Mouse (Mus musculus): ENCODE measurements around the gene Ccdc32. TPM values are rescaled to one million over a fixed set of nuclear protein-coding genes. Genes with fewer than 3 reads are reported as not detected.

Gene Ccdc32
- 19.9 and 22.0 TPM in 2 replicates for polyA plus RNA-seq (2014; fragmentation: Nextera tagmentation; extraction: Ambion mirVana)

- Histone ChIP-seq H3K27me3 (ENCODE audit: control insufficient read depth, insufficient read depth, low read length) (no peaks in the 10 kb centered on the region), H3K4me3 (ENCODE audit: low read length) (peak within 1 kb of the TSS; percentile 81), H3K36me3 (ENCODE audit: control insufficient read depth, insufficient read depth, low read length) (peaks cover 10% of the 10 kb centered on the region; the same call in 1 of the 2 replicates), H3K9ac (ENCODE audit: low read depth, low read length) (peak within 1 kb of the TSS; percentile 73), H3K9me3 (ENCODE audit: control insufficient read depth, low read length) (no peaks in the 10 kb centered on the region), H3K4me2 (replicated peaks; ENCODE audit: low read depth, low read length) (peak within 1 kb of the TSS; percentile 84), H3K27ac (ENCODE audit: low read depth, low read length) (0 out of 2 replicates have a peak within 1 kb of the TSS, but pooled peaks have one; percentile 24), H3K4me1 (ENCODE audit: control insufficient read depth, insufficient read depth, low read length) (peaks cover 7% of the 10 kb centered on the region)
- ATAC-seq (ENCODE audit: low FRiP score, low TSS enrichment) = peak; percentile 94
- WGBS = under 1% methylated on average over 28 of the region's 28 CpGs
Measured at GRCm38 (mm10) chr2:119028941-119029551, at the start of gene Ccdc32. Ccdc32 (minus strand) TSS chr2:119029393.

GRCm38 (mm10) chr2:119072397-119072796 lies 43.2 kb upstream of the Ccdc32 start:
- H3K9ac ChIP-seq (ENCODE audit: low read depth, low read length) = no peak overlapping the region
- peaks cover 34% of the 10 kb centered on the region for H3K36me3 ChIP-seq (ENCODE audit: control insufficient read depth, insufficient read depth, low read length)

GRCm38 (mm10) chr2:119060139-119060538 lies 30.9 kb upstream of the Ccdc32 start:
- Histone ChIP-seq H3K27ac (ENCODE audit: low read depth, low read length) (no peak overlapping the region), H3K9ac (ENCODE audit: low read depth, low read length) (no peak overlapping the region), H3K4me1 (ENCODE audit: control insufficient read depth, insufficient read depth, low read length) (no peaks in the 10 kb centered on the region), H3K9me3 (ENCODE audit: control insufficient read depth, low read length) (no peaks in the 10 kb centered on the region), H3K27me3 (ENCODE audit: control insufficient read depth, insufficient read depth, low read length) (no peaks in the 10 kb centered on the region), H3K36me3 (ENCODE audit: control insufficient read depth, insufficient read depth, low read length) (peaks cover 34% of the 10 kb centered on the region), H3K4me3 (ENCODE audit: low read length) (no peak overlapping the region), H3K4me2 (replicated peaks; ENCODE audit: low read depth, low read length) (no peak overlapping the region)
- ATAC-seq (ENCODE audit: low FRiP score, low TSS enrichment) = no peak
- WGBS = 96% methylated on average over 2 of the region's 2 CpGs

More at GRCm38 (mm10) chr2:119072397-119072796, 43.2 kb upstream of the Ccdc32 start:
- no peak for ATAC-seq (ENCODE audit: low FRiP score, low TSS enrichment)
- H3K27me3 ChIP-seq (ENCODE audit: control insufficient read depth, insufficient read depth, low read length) = no peaks in the 10 kb centered on the region
- no peak overlapping the region for H3K4me2 ChIP-seq (replicated peaks; ENCODE audit: low read depth, low read length)
- no peak overlapping the region for H3K27ac ChIP-seq (ENCODE audit: low read depth, low read length)
- 92% methylated on average over 4 of the region's 4 CpGs for WGBS
- H3K4me1 ChIP-seq (ENCODE audit: control insufficient read depth, insufficient read depth, low read length) = no peaks in the 10 kb centered on the region
- H3K9me3 ChIP-seq (ENCODE audit: control insufficient read depth, low read length) = no peaks in the 10 kb centered on the region
- H3K4me3 ChIP-seq (ENCODE audit: low read length) = no peak overlapping the region

GRCm38 (mm10) chr2:119050132-119050650 lies 21.0 kb upstream of the Ccdc32 start:
- Histone ChIP-seq H3K9me3 (ENCODE audit: control insufficient read depth, low read length) (no peaks in the 10 kb centered on the region), H3K4me2 (replicated peaks; ENCODE audit: low read depth, low read length) (no peak overlapping the region), H3K4me1 (ENCODE audit: control insufficient read depth, insufficient read depth, low read length) (peaks cover 4% of the 10 kb centered on the region; the same call in 1 of the 2 replicates), H3K27me3 (ENCODE audit: control insufficient read depth, insufficient read depth, low read length) (no peaks in the 10 kb centered on the region), H3K27ac (ENCODE audit: low read depth, low read length) (no peak overlapping the region), H3K4me3 (ENCODE audit: low read length) (no peak overlapping the region), H3K9ac (ENCODE audit: low read depth, low read length) (no peak overlapping the region), H3K36me3 (ENCODE audit: control insufficient read depth, insufficient read depth, low read length) (no peaks in the 10 kb centered on the region)
- ATAC-seq (ENCODE audit: low FRiP score, low TSS enrichment) = no peak
- whole genome bisulfite sequencing = 91% methylated on average over 4 of the region's 4 CpGs

DNA sequence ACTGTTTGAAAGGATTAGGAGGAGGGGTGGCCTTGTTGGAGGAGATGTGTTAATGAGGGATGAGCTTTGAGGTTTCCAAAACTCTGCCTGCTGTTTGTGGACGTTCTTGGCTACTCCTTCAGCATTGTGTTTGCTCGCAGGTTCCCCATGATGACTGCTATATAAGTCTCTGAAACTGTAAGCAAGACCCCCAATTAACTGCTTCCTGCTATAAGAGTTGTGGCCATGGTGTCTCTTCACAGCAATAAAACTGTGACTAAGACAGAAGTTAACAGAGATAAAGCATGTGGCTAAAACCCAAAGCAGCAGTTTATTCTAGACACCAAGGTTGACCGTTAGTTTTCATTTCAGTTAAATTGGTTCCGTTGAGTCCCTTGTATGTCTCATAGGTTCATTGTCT lies 18.7 kb upstream of the Ccdc32 start:
- peaks cover 4% of the 10 kb centered on the region; the same call in 1 of the 2 replicates for H3K4me1 ChIP-seq (ENCODE audit: control insufficient read depth, insufficient read depth, low read length)
- no peaks in the 10 kb centered on the region for H3K9me3 ChIP-seq (ENCODE audit: control insufficient read depth, low read length)
- no peaks in the 10 kb centered on the region for H3K36me3 ChIP-seq (ENCODE audit: control insufficient read depth, insufficient read depth, low read length)
- H3K4me2 ChIP-seq (replicated peaks; ENCODE audit: low read depth, low read length) = peak overlapping the region; percentile 57
- H3K27ac ChIP-seq (ENCODE audit: low read depth, low read length) = no peak overlapping the region; the same call in 1 of the 2 replicates
- ATAC-seq (ENCODE audit: low FRiP score, low TSS enrichment) = no peak
- peak overlapping the region; percentile 89 for H3K4me3 ChIP-seq (ENCODE audit: low read length)
- no peaks in the 10 kb centered on the region for H3K27me3 ChIP-seq (ENCODE audit: control insufficient read depth, insufficient read depth, low read length)
- 13% methylated on average over 4 of the region's 4 CpGs for WGBS
- peak overlapping the region; percentile 69 for H3K9ac ChIP-seq (ENCODE audit: low read depth, low read length)

GRCm38 (mm10) chr2:119046649-119047611 lies 17.7 kb upstream of the Ccdc32 start, which contains the start of gene Knl1:
Knl1 (plus strand) TSS chr2:119047119.
- under 1% methylated on average over 76 of the region's 77 CpGs for WGBS
- ATAC-seq (ENCODE audit: low FRiP score, low TSS enrichment) = peak; percentile 96
- H3K9ac ChIP-seq (ENCODE audit: low read depth, low read length) = peak within 1 kb of the TSS; percentile 69

DNA sequence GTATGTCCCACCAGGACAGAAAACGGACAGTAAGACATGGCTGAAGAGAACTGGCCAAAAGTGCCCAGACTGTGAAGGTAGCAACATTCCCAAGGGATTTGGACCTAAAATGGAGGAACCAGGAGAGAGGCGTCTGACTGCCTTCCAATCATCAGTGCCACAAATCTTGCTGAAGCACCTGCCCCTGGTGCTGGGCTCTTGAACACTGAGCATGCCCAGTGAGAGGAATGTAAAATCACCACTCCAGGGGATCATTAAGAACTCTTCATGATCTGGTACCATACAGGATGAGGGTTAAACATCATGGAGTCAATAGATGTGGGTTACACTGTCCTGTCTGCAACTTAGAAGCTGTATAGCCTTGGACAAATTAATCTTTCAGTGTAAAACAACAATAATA lies 16.0 kb upstream of the Ccdc32 start:
- H3K27me3 ChIP-seq (ENCODE audit: control insufficient read depth, insufficient read depth, low read length) = no peaks in the 10 kb centered on the region
- no peak overlapping the region for H3K27ac ChIP-seq (ENCODE audit: low read depth, low read length)
- WGBS = 71% methylated on average over 2 of the region's 2 CpGs
- no peak overlapping the region for H3K4me3 ChIP-seq (ENCODE audit: low read length)
- H3K4me2 ChIP-seq (replicated peaks; ENCODE audit: low read depth, low read length) = no peak overlapping the region
- no peak for ATAC-seq (ENCODE audit: low FRiP score, low TSS enrichment)
- no peaks in the 10 kb centered on the region for H3K9me3 ChIP-seq (ENCODE audit: control insufficient read depth, low read length)
- peaks cover 4% of the 10 kb centered on the region; the same call in 1 of the 2 replicates for H3K4me1 ChIP-seq (ENCODE audit: control insufficient read depth, insufficient read depth, low read length)
- H3K36me3 ChIP-seq (ENCODE audit: control insufficient read depth, insufficient read depth, low read length) = peaks cover 6% of the 10 kb centered on the region; the same call in 1 of the 2 replicates
- H3K9ac ChIP-seq (ENCODE audit: low read depth, low read length) = no peak overlapping the region

More at GRCm38 (mm10) chr2:119046649-119047611, 17.7 kb upstream of the Ccdc32 start, which contains the start of gene Knl1:
- H3K27me3 ChIP-seq (ENCODE audit: control insufficient read depth, insufficient read depth, low read length) = no peaks in the 10 kb centered on the region
- no peaks in the 10 kb centered on the region for H3K36me3 ChIP-seq (ENCODE audit: control insufficient read depth, insufficient read depth, low read length)
- H3K27ac ChIP-seq (ENCODE audit: low read depth, low read length) = peak within 1 kb of the TSS; percentile 96
- H3K4me3 ChIP-seq (ENCODE audit: low read length) = peak within 1 kb of the TSS; percentile 89
- H3K9me3 ChIP-seq (ENCODE audit: control insufficient read depth, low read length) = no peaks in the 10 kb centered on the region
- peak within 1 kb of the TSS; percentile 57 for H3K4me2 ChIP-seq (replicated peaks; ENCODE audit: low read depth, low read length)
- peaks cover 4% of the 10 kb centered on the region; the same call in 1 of the 2 replicates for H3K4me1 ChIP-seq (ENCODE audit: control insufficient read depth, insufficient read depth, low read length)

DNA sequence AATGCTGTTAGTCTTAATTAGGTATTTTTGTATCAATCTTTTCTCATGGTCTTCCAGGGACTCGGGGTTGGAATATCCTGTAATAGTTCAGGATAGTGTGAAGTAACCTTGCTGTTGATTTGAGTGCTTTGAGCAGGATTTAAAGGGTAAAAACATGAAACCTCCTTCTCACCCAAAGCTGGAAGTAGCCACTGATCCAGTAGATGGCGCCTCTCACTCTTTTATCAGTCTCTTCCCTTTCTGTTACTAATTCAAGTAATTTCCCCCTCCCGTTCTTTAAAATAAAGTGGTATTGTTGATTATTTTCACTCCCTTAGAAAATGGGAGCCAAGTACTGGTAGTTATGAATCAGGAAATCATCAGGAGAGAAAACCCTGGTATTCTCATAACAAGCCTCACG lies 11.7 kb upstream of the Ccdc32 start:
- no peak overlapping the region for H3K9ac ChIP-seq (ENCODE audit: low read depth, low read length)
- no peaks in the 10 kb centered on the region for H3K4me1 ChIP-seq (ENCODE audit: control insufficient read depth, insufficient read depth, low read length)
- peaks cover 27% of the 10 kb centered on the region for H3K36me3 ChIP-seq (ENCODE audit: control insufficient read depth, insufficient read depth, low read length)
- no peak overlapping the region for H3K4me2 ChIP-seq (replicated peaks; ENCODE audit: low read depth, low read length)
- H3K9me3 ChIP-seq (ENCODE audit: control insufficient read depth, low read length) = no peaks in the 10 kb centered on the region
- H3K4me3 ChIP-seq (ENCODE audit: low read length) = no peak overlapping the region
- no peaks in the 10 kb centered on the region for H3K27me3 ChIP-seq (ENCODE audit: control insufficient read depth, insufficient read depth, low read length)
- no peak for ATAC-seq (ENCODE audit: low FRiP score, low TSS enrichment)
- H3K27ac ChIP-seq (ENCODE audit: low read depth, low read length) = no peak overlapping the region
- WGBS = 48% methylated on average over 4 of the region's 4 CpGs

Data from kidney, embryonic 14.5 days (tissue).